Mouse (Mus musculus): ENCODE data around the gene Pithd1.

- TF ChIP-seq USF1 (IDR thresholded peaks at IDR 0.05; ENCODE audit: low read depth) (no peak), POLR2A (IDR thresholded peaks at IDR 0.05; ENCODE audit: insufficient read length, low read depth) (no peak), MYOD1 (IDR thresholded peaks at IDR 0.05; ENCODE audit: control insufficient read depth in 1 of 3, insufficient read length in 2 of 3, low read depth in 2 of 3) (no peak), E2F4 (IDR thresholded peaks at IDR 0.05; ENCODE audit: insufficient read depth) (no peak), CEBPB (IDR thresholded peaks at IDR 0.05; ENCODE audit: insufficient read depth, poor library complexity, severe bottlenecking) (no peak)
These were observed 60.2 kb downstream of the Pithd1 start for GRCm38 (mm10) chr4:135926861-135927260.

Data from myocyte (in vitro differentiated cells).